Mouse (Mus musculus) myocyte (in vitro differentiated cells): ENCODE results near the gene Rpl23. TPM values are rescaled to one million over a fixed set of nuclear protein-coding genes. Genes with fewer than 3 reads are reported as not detected.
A peak's percentile ranks its signal among the peaks of the same experiment; 100 is the strongest.

Source experiments
- H3K27me3 ChIP-seq: one replicate; pipeline ENCODE4 v1.6.1; 2011; ENCODE audit not compliant: control insufficient read depth, insufficient read depth, insufficient read length
- H3K36me3 ChIP-seq: one replicate; pipeline ENCODE4 v1.6.1; 2011; ENCODE audit not compliant: control insufficient read depth, insufficient read depth
- H3K4me2 ChIP-seq: one replicate; pipeline ENCODE4 v1.6.1; 2011; ENCODE audit warnings: low read depth, control low read depth
- H3K4me3 ChIP-seq: one replicate; pipeline ENCODE4 v1.5.1; 2011; ENCODE audit warnings: mild to moderate bottlenecking, control low read depth, moderate library complexity
- H3K79me2 ChIP-seq: one replicate; pipeline ENCODE4 v1.6.1; 2011; ENCODE audit not compliant: control insufficient read depth, insufficient read depth
- H3ac ChIP-seq: one replicate; pipeline ENCODE4 v1.6.1; 2011; ENCODE audit not compliant: control insufficient read depth, insufficient read length
- CEBPB ChIP-seq: IDR thresholded peaks from 2 replicates; pipeline ENCODE4 v1.6.1; 2011; ENCODE audit warnings: mild to moderate bottlenecking, moderate library complexity; ENCODE audit not compliant: poor library complexity, insufficient read depth, severe bottlenecking
- E2F4 ChIP-seq: IDR thresholded peaks from one replicate; pipeline ENCODE4 v1.6.1; 2011; ENCODE audit warnings: mild to moderate bottlenecking, control low read depth, moderate library complexity; ENCODE audit not compliant: insufficient read depth
- MAX ChIP-seq: IDR thresholded peaks from one replicate; pipeline ENCODE4 v1.6.1; 2011; ENCODE audit warnings: low read depth, mild to moderate bottlenecking, control low read depth
- MYOD1 ChIP-seq, 3 experiments: IDR thresholded peaks; one replicate each; pipeline ENCODE4 v1.6.1; 2011; ENCODE audit warnings: control low read depth in 2 of 3, low read depth in 2 of 3, mild to moderate bottlenecking in 2 of 3, moderate library complexity in 1 of 3; ENCODE audit not compliant: insufficient read length in 2 of 3, control insufficient read depth in 1 of 3
- MYOG ChIP-seq, 3 experiments: IDR thresholded peaks; one replicate each; pipeline ENCODE4 v1.6.1; 2011; ENCODE audit warnings: control low read depth in 2 of 3, low read depth in 2 of 3, mild to moderate bottlenecking in 2 of 3; ENCODE audit not compliant: insufficient read length in 2 of 3, control insufficient read depth in 1 of 3, insufficient read depth in 1 of 3
- POLR2A ChIP-seq: IDR thresholded peaks from one replicate; pipeline ENCODE4 v1.6.1; 2011; ENCODE audit warnings: low read depth, mild to moderate bottlenecking, control low read depth, moderate library complexity; ENCODE audit not compliant: insufficient read length
- POLR2AphosphoS2 ChIP-seq: IDR thresholded peaks from one replicate; pipeline ENCODE4 v1.6.1; 2011; ENCODE audit warnings: low read depth, control low read depth; ENCODE audit not compliant: insufficient read length
- REST ChIP-seq: IDR thresholded peaks from one replicate; pipeline ENCODE4 v1.6.1; 2011; ENCODE audit warnings: mild to moderate bottlenecking, control low read depth, moderate library complexity; ENCODE audit not compliant: insufficient read depth, insufficient read length
- SRF ChIP-seq: IDR thresholded peaks from one replicate; pipeline ENCODE4 v1.6.1; 2011; ENCODE audit warnings: low read depth; ENCODE audit not compliant: control insufficient read depth, insufficient read length
- TCF12 ChIP-seq: IDR thresholded peaks from one replicate; pipeline ENCODE4 v1.6.1; 2011; ENCODE audit warnings: mild to moderate bottlenecking, control low read depth; ENCODE audit not compliant: poor library complexity, insufficient read depth, severe bottlenecking
- TCF3 ChIP-seq: IDR thresholded peaks from one replicate; pipeline ENCODE4 v1.6.1; 2011; ENCODE audit warnings: low read depth, control low read depth; ENCODE audit not compliant: insufficient read length
- USF1 ChIP-seq: IDR thresholded peaks from one replicate; pipeline ENCODE4 v1.6.1; 2011; ENCODE audit warnings: low read depth, mild to moderate bottlenecking, control low read depth, moderate library complexity
- polyA plus RNA-seq: library from polyadenylated mRNA; unstranded; fragments of >200 nt; fragmentation: generic; extraction: Trizol; gene quantifications from one replicate; pipeline ENCODE4 v1.2.1, GENCODE M21; 2012; ENCODE audit warnings: missing spikeins

Gene Rpl23
- polyA plus RNA-seq, 1 experiment: 1,321 TPM

GRCm38 (mm10) chr11:97819102-97819501, 36.9 kb upstream of the Rpl23 start:
- Histone ChIP-seq H3K4me3 (no peak overlapping the region), H3ac (no peak overlapping the region), H3K36me3 (peaks cover 17% of the 10 kb centered on the region), H3K79me2 (peaks cover 80% of the 10 kb centered on the region), H3K4me2 (peak overlapping the region; percentile 65), H3K27me3 (no peaks in the 10 kb centered on the region)
- TF ChIP-seq CEBPB (no peak), POLR2AphosphoS2 (no peak), MYOD1 (IDR thresholded peaks at IDR 0.05; ENCODE audit: control insufficient read depth in 1 of 3, insufficient read length in 2 of 3, low read depth in 2 of 3) (no peak), USF1 (no peak), TCF12 (no peak), SRF (no peak), MAX (no peak), REST (no peak), E2F4 (no peak), TCF3 (no peak), MYOG (IDR thresholded peaks at IDR 0.05; ENCODE audit: control insufficient read depth in 1 of 3, insufficient read depth in 1 of 3, insufficient read length in 2 of 3, low read depth in 2 of 3) (no peak), POLR2A (no peak)

GRCm38 (mm10) chr11:97818571-97818970, 36.3 kb upstream of the Rpl23 start:
- Histone ChIP-seq H3ac (no peak overlapping the region), H3K36me3 (peaks cover 12% of the 10 kb centered on the region), H3K27me3 (no peaks in the 10 kb centered on the region), H3K4me3 (no peak overlapping the region), H3K4me2 (peak overlapping the region; percentile 65), H3K79me2 (peaks cover 77% of the 10 kb centered on the region)
- TF ChIP-seq POLR2AphosphoS2 (no peak), CEBPB (no peak), E2F4 (no peak), SRF (no peak), MAX (no peak), POLR2A (no peak), TCF12 (no peak), USF1 (no peak), MYOD1 (IDR thresholded peaks at IDR 0.05; ENCODE audit: control insufficient read depth in 1 of 3, insufficient read length in 2 of 3, low read depth in 2 of 3) (no peak), MYOG (IDR thresholded peaks at IDR 0.05; ENCODE audit: control insufficient read depth in 1 of 3, insufficient read depth in 1 of 3, insufficient read length in 2 of 3, low read depth in 2 of 3) (no peak), REST (no peak), TCF3 (no peak)

- H3K4me3 ChIP-seq: no peak overlapping the region
- peaks cover 12% of the 10 kb centered on the region for H3K36me3 ChIP-seq
- peaks cover 78% of the 10 kb centered on the region for H3K79me2 ChIP-seq
- H3K27me3 ChIP-seq: no peaks in the 10 kb centered on the region
- H3ac ChIP-seq: no peak overlapping the region
- TF ChIP-seq MAX (no peak), POLR2A (no peak), TCF12 (no peak), SRF (no peak), CEBPB (no peak), TCF3 (no peak), MYOD1 (IDR thresholded peaks at IDR 0.05; ENCODE audit: control insufficient read depth in 1 of 3, insufficient read length in 2 of 3, low read depth in 2 of 3) (no peak), REST (no peak), E2F4 (no peak), USF1 (no peak), POLR2AphosphoS2 (no peak), MYOG (IDR thresholded peaks at IDR 0.05; ENCODE audit: control insufficient read depth in 1 of 3, insufficient read depth in 1 of 3, insufficient read length in 2 of 3, low read depth in 2 of 3) (no peak)
- H3K4me2 ChIP-seq: peak overlapping the region; percentile 65
Observed at GRCm38 (mm10) chr11:97818003-97818402, 35.8 kb upstream of the Rpl23 start.

GRCm38 (mm10) chr11:97817379-97817778, 35.1 kb upstream of the Rpl23 start:
- Histone ChIP-seq H3K36me3 (peaks cover 12% of the 10 kb centered on the region), H3K27me3 (no peaks in the 10 kb centered on the region), H3K4me3 (no peak overlapping the region), H3K79me2 (peaks cover 78% of the 10 kb centered on the region), H3ac (no peak overlapping the region), H3K4me2 (peak overlapping the region; percentile 65)
- TF ChIP-seq USF1 (no peak), MYOG (IDR thresholded peaks at IDR 0.05; ENCODE audit: control insufficient read depth in 1 of 3, insufficient read depth in 1 of 3, insufficient read length in 2 of 3, low read depth in 2 of 3) (no peak), TCF3 (no peak), CEBPB (no peak), REST (no peak), MYOD1 (IDR thresholded peaks at IDR 0.05; ENCODE audit: control insufficient read depth in 1 of 3, insufficient read length in 2 of 3, low read depth in 2 of 3) (no peak), SRF (no peak), POLR2A (no peak), TCF12 (no peak), E2F4 (no peak), POLR2AphosphoS2 (no peak), MAX (no peak)
